Mouse (Mus musculus) spleen, postnatal 14 days (tissue): ENCODE data around the gene Slc25a15.

ENCODE experiments used
- DNase-seq, 2 experiments: peaks; one replicate each; pipeline ENCODE4 v3.0.0; 2021 to 2022; ENCODE audit warnings: low spot score in 2 of 2

Slc25a15 gene

DNA sequence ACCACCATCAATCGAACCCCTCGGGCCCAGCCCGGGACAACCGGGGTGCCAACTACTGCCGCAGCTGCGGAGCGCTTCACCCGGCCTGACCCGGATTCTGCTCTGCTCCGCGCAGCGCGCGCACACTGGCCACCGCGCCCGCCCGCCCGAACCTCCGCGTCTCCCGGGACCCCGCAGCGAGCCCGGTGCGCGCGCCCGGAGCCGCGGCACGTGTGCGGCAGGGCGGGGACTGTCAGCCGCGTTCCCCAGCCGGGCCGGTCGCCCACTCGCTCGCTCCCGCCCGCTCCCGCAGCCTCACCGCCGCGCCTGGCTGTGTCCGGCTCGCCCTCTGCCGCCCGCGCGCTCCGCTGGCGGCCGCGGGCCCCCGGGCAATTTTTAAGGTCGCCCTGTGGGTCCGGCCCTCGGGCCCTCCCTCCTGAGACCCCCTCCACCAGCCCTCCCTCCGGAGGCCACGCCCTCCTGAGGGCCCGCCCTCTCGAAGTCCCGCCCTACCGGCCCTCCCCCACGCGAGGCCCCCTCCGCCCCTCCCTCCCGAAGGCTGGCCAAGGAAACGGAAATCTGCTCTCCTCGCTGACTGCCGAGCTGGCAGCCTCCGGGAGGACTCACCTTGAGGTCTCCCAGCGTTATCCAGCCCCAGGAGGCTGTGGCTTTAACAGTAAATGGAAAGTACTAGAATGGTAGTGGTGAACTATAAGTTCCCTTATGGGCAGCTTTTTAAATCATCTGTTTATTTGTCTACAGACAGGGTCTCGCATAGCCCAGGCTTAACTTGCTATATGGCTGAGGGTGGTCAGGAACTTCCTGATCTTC, at the start of gene Slc25a15:
Gene Slc25a15, minus strand, starts transcription at position 456 of the 810 bp plus-strand sequence.
- peak; percentile 68 to 77 for DNase-seq

DNA sequence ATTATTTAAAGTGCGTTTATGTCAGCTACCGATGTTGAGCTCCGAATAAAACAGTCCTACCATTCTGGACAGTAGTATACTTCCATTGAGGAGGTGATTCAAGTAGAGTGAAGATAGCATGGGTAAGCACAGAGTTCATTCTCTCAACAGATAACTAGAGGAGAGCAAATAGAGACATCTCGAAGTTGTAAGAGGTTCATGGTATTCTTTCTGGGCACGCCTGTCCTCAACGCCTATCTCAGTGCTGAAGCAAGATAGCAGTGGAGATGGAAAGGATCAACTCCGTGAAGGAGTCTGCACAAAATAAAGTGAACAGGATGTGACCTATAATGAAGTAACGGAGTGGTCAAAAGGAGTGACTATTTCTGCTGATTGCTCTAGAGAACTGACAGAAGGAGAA, 13.6 kb upstream of the Slc25a15 start:
- no peak for DNase-seq

DNA sequence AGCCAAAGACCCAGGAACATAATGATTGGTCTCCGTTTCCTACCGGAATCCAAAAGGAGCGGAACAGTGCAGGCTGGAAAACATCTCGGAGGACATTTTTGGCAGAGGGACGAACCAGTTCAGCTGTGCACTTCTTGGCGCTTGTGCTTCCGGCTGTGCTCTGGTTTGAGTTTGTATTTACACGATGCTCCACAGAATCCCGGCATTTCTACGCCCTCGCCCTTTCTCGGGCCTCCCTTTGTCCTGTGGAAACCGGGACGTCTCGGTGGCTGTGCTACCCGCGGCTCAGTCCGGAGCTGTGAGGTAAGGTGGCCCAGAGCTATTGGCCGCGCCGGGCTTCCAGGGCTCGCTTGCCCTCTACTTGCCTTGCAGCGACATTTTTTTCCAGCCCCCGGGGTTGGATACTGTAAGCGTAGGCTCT, 12.9 kb upstream of the Slc25a15 start, which contains the start of gene Mrps31:
Gene Mrps31, plus strand, starts transcription at position 80 of the 421 bp plus-strand sequence.
- peak; percentile 48 to 69 for DNase-seq

DNA sequence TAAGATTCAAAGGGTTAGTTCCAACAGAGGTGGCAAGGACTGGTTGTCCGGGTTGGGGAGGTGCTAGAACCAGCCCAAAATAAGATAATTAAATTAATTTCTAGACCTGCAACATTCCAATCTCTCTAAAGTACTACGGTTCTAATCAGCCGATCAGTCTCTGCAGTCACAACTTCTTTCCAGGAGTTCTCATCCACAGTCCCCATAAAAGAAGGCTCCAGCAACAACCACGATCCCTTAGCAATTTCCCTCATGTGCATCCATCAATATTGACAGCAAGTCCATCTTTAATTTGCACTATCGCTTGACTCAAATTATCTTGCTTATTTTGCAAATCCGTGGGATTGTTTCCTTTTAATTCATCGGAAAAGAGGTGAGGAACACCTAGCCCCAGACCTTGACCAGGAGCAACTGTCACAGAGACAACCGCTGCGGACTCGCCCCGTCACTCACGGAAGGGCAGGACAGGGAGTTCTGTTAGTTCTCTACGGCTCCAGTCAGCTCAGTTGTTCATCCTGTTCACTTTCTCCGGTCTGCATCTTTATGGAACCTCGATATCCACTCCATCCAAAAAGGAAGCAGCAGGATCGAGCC, 12.4 kb upstream of the Slc25a15 start:
- DNase-seq = no peak

DNA sequence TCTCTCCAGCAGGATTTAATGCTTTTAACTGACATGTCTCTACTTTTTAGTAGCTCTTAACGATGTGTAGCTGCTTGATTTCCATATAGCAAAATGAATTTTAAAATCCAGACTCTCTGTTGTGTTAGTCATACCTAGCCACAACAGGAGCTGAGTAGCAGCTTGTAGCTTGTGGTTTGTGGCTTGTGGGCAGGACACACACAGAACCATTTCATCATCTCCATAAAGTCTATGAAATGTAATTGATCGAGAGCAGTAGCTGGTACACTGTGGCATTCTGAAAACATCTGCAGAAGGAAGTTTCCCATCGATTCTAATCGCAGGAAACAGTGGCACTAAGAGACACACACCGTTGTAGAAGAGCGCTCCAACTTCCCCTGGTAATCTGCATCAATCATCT, 7.3 kb upstream of the Slc25a15 start:
- DNase-seq = no peak

DNA sequence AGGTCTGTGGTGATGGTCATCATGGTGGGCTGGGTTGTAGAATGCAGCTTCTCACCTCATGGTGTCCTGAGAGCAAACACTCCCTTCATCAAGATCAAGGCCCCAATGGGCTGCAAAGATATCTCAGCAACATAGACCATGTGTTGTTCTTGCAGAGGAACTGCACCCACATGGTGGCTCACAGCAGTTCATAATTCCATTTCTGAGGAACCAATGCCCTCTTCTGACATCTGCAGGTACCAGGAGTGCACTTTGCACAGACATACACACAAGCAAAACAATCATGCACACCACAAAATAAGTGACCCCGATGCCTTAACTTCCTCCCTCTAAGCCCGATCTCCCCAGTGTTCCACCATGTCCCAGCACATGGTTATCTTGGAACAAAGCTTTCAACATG, 4.8 kb upstream of the Slc25a15 start:
- no peak for DNase-seq

DNA sequence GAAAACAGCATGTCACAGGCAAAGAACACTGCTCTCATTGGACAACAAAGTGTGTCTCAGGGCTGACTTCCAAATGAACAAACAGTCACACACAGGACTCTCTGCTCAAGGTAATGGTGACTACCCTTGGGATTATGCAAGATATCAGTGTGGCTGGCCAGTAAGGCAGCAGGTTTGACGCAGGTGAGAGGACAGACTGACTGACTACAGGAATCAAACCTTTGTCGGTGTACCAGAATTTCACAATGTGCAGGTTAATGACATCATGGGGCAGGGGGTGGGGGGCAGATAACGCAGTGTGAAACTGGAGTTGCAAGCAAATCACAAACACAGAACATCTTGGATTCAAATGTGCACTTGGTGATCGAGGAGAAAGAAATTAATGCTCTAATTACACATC, 2.2 kb upstream of the Slc25a15 start:
- no peak for DNase-seq

DNA sequence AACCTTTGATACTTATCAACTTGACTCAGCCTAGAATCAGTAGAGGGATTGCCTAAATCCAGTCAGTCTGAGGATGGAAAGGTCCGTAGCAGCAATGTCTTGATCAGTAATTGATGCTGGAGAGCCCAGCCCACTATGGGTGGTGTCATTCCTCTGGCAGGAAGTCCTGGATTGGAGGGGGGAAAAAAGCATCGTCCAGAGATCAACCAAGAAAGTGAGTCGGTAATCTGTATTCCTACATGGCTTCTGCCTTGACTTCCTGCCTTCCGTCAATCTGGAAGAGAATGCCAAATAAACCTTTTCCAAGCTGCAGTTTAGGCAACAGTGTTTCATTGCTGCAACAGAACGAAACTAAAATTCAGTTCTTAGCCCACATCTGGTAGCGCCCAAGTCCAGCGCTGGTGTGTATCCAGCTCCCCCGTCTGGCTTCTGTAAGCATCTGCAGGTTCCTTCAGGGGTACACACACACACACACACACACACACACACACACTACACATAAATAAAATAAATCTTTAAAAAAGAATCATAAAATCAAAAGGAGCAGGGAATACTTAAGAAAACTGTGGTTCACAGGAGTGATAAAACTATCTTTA, 986 bp upstream of the Slc25a15 start:
- DNase-seq = no peak

DNA sequence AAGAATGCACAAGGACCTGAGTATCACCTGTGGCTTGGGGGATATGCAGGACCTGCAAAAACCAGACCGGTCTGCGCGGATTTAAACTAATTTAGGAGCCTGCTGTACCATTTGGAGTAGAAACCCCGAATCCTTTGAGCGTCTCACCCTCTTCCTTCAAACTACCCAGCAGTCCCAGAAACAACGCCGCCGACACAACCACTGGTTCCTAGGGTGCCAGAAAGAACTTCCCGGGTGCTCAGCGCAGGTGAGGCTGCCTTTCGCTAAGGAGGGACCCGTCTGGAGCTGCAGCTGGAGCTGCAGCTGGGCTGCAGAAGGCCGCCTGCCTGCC, 621 bp downstream of the Slc25a15 start:
- no peak for DNase-seq

DNA sequence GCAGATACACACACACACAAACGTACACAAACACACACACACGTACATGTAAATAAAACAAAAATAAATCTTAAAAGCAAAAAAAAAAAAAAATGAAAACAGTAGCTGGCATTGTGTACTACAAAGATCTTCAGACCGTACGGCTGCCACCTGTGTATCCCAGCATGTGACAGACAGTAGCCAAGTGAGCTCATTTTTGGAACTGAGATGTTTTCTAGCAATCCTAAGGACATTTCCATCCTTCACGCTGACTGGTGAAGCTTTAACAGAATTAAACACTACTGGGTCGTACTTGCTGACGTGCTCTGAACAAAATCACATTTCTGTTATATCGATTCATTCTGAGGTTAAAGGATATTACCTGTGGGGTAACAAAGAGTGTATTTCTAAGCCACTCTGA, 3.1 kb downstream of the Slc25a15 start:
- no peak for DNase-seq

DNA sequence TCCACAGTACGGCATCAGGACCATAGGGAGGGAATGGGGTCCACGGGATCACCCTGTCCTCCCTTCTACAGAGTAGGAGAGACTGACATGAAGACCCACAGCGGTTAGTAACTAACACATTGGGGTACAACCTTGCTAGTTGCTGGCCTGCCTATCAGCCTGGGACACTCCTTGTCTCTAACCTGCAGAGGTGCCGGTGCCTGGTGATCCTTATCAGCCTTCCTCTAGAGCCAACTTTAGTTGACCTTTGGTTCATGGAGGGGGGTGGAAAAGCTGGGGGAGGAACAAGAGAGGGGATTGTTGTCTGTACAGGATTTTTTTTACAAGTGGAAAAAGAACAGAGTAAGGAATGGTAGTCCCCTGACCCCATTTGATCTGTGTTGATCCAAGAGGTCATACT, 3.9 kb downstream of the Slc25a15 start:
- DNase-seq = no peak

DNA sequence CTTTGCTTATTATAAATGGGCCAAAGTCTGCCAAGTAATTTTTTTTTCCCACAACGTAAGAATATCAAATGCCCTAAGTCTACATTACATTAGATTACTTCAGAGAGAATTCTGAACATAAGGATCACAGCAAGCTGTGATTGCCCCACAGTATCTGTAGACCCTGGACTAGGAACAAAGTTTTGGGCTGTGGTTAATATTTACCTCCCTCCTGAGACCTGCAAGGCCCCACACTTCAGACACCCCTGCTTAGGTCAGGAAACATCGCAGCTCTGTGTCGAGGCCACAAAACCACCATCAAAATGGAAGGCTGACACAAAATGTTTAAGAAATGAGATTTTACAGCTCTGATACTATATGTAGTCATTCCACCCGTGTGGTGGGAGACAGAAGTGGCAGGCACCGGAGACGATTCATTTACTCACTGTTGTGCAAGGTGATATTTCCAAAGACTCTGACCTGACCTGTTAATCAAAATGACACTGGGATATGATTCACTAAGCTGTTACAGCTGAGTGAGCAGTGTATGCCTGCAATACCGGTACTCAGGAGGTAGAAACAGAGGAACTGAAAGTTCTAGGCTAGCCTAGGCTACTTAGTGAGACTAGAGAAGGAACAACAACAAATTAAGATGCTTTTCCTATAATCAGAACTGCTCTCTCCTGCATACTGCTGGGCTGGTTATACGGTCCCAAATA, 7.5 kb downstream of the Slc25a15 start:
- no peak for DNase-seq

DNA sequence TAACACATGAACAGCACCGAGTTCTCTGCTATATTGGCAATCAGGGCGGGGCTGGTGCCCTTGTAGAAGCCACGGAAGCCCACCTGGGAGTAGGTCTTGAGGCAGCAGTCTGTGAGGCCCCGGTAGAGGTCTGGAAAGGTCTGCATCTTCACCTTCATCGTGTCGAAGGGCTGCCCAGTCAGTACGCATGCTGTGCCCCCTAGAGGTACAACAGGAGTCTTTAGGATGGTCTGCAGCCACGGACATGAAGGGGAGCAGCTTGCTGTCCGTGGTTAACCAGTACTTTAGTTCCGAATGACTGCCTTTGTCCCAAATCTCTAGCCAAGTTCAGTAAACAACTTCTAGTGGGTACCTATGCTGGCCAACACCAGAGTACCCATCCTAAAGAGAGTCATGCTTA, 8.5 kb downstream of the Slc25a15 start:
- DNase-seq = no peak

DNA sequence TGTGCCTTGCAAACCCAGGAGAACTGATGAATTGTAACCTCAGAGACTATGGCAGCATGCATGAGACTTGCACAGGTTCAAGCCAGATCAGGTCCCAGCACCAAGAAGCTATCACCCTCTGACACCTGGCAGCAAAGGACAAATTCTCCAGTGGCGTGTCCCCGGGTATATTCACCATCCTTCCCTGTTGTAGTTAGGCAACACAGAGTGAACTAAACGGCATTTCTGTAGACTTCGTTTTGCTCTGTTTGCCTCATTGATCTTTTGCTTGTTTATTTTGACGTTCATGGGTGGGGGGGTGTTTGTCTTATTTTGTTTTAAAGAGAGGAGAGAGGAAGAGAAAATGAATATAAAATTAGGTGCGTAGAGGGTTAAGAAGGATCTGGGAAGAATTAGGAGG, 13.2 kb downstream of the Slc25a15 start:
- DNase-seq = no peak

DNA sequence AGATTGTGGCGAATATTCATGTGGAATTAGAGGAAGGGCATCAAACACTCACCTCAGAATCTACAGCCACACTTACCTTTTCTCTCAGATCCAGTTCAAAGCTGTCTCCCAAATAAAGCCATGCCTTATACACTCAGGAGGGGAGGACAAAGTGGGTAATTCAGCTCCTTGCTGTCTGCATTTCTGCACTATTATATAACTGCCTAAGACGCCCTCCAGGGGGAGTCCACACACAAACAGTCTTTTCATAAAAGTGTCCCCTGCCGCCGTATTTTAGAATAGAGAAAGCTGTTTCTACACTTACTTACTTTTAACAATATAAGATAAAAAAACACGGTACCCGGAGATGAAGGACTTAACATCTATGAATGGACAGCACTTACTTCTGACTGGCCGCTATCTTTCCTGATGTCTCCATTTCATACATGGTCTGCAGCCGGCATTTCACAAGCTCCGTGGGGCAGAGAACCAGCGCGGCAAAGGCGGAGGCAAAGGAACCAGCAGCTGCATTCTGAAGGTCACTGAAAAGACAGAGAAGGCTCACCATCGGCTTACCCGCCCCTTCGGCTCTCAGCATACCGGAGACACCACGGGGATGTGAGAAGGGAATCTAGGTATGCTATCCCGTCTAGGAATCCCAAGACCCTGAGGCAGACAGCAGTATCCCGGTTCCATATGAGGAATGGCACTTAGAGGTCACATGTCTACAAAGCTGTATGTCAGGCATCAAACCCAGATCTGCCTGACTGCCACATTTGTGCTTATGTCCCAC, 15.4 kb downstream of the Slc25a15 start:
- DNase-seq = no peak

DNA sequence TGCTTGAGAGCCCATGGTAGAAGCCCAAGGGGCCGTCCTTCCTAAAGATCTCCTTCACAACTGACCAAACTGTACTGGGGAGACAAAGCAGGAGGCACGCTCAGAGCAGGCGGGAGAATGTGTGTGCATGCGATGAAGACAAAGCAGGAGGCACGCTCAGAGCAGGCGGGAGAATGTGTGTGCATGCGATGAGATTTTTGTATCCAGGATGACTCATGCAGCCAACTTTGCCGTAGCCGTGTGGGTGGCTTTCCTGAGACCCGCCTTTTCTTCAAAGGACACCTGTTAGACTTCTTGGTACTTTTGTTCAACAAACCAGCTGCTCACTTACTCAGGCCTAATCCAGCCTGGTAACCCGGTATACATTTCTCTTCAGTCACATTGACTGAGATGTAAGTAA, 17.5 kb downstream of the Slc25a15 start:
- DNase-seq = no peak

DNA sequence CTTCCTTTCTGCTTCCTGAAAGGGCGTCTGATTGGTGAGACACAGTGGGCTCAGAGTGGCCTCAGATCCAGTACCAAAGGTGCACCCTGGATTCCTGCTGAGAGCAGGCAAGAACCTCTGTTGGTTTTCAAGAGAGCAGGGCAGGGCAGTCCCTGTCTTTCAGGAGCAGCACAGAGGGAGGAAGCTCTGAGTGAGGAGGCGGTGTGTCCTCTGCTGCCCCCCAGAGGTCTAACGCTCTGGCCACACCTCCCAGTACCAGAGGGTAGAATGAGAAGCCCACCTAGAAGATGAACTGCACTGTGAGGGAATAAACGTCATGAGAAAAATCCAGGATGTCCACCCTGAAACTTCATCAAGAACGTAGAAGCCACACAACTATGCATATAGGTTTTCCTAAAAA, 21.5 kb downstream of the Slc25a15 start:
- peak in 1 of 2 experiments; percentile 34 for DNase-seq

DNA sequence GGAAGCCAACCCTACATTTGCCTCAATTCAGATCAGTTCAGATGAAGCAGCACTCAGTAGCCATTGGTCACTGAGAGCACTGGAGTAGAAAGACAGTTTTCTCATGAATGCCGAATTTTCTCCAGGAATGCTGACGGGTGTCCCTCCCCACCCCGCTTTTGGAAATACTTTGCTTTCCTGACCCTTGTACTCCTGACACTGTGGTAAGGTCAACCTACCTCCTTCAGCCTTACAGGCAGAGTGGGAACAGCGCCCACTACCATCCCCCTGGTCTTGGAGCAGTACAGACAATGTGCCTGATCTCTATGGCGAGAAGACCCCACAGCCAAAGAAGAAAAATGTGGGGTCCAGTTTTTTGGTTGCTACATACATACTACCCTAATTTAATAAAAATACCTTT, 22.1 kb downstream of the Slc25a15 start:
- DNase-seq = no peak

DNA sequence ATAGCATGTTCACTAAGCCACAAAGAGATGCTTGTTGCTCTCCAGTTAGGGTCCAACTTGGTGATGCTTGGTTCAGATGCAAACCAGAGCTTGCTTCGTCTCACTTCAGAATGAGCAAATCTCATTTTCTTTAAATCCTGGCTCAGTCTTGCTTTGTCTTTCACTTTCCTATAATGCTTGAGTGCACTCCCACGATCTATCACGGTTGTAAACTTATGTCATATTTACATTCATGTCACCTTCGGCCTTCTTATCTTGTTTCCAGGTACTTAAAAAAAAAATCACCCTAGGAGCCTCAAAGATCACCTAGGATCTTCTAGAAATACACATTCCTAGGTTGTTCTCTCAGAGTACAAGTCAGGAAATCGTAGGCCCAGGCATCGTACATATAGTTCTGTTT, 38.5 kb downstream of the Slc25a15 start:
- no peak for DNase-seq

DNA sequence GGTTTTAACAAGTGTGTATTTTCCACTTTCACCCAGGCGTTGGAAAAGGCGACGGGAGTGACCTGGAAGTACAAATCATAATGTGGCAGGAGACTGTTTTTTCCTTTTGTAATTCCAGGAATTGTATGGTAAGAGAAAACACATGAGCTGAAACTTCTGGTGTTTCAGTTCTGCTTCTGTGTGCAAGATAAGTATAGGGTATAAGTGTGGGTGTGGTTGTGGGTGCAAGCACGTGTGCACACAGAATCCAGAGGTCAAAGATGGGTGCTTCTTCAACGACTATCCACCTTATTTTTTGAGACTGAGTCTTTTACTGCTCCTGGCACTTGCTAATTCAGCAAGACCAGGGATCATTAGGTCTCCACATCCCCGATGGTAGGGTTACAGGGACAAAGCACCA, 39.0 kb downstream of the Slc25a15 start:
- no peak for DNase-seq

DNA sequence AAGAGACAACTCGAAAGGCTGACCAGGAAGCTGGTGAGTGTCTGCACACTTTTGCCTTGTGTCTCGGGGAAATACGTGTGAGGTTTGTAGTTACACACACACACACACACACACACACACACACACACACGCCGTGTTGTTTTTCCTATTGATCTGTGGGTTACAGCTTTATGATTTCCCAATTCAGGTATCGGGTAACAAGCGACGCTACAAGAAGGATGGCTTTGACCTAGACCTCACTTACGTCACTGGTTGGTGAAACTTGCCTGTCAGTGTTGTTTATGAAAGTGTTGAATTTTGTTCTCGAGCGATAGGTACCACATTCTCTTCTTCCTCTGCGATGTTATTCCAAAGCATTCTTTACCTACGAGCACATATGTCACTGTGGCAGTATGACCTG, 63.0 kb downstream of the Slc25a15 start:
- DNase-seq = no peak
